Mouse (Mus musculus) MEL (cell line): Measurements from ENCODE around the gene Eml2.
A peak's percentile ranks its signal among the peaks of the same experiment; 100 is the strongest.

ENCODE experiments used
- CTCF ChIP-seq, 3 experiments: IDR thresholded peaks in 2 of 3; conservative IDR thresholded peaks in 1 of 3; 2 replicates each; pipeline ENCODE4 v1.5.1; 2011 to 2012; ENCODE audit warnings: low read length in 3 of 3, low read depth in 2 of 3, mild to moderate bottlenecking in 2 of 3, improper control_type of control experiment in 1 of 3, inconsistent platforms in 1 of 3, mixed read lengths in 1 of 3, moderate library complexity in 1 of 3; ENCODE audit not compliant: control insufficient read depth in 1 of 3, insufficient read depth in 1 of 3, poor library complexity in 1 of 3, severe bottlenecking in 1 of 3
- EP300 ChIP-seq, 2 experiments: IDR thresholded peaks; 2 replicates each; pipeline ENCODE4 v1.6.1; 2011; ENCODE audit warnings: improper control_type of control experiment in 2 of 2, low read length in 2 of 2, low read depth in 1 of 2, mild to moderate bottlenecking in 1 of 2
- GABPA ChIP-seq: IDR thresholded peaks from 2 replicates; pipeline ENCODE4 v1.6.1; 2012; ENCODE audit warnings: low read depth, mild to moderate bottlenecking, inconsistent platforms, low read length, improper control_type of control experiment, moderate library complexity
- GATA1 ChIP-seq: IDR thresholded peaks from 2 replicates; pipeline ENCODE4 v1.6.1; 2011; ENCODE audit warnings: low read depth, low read length, improper control_type of control experiment
- JUND ChIP-seq: IDR thresholded peaks from 2 replicates; pipeline ENCODE4 v1.6.1; 2011; ENCODE audit warnings: low read depth, mild to moderate bottlenecking, improper control_type of control experiment, low read length
- MAX ChIP-seq: IDR thresholded peaks from 2 replicates; pipeline ENCODE4 v1.6.1; 2011; ENCODE audit warnings: low read length, improper control_type of control experiment
- MEF2A ChIP-seq: IDR thresholded peaks from 2 replicates; pipeline ENCODE4 v1.6.1; 2014; ENCODE audit warnings: low read depth, mild to moderate bottlenecking, inconsistent platforms, low read length, improper control_type of control experiment; ENCODE audit not compliant: poor library complexity, insufficient replicate concordance, severe bottlenecking; ENCODE audit errors: extremely low read depth
- POLR2A ChIP-seq, 2 experiments: IDR thresholded peaks; 2 replicates each; pipeline ENCODE4 v1.6.1; 2011 to 2012; ENCODE audit warnings: low read length in 2 of 2, mild to moderate bottlenecking in 2 of 2, control low read depth in 1 of 2, improper control_type of control experiment in 1 of 2, low read depth in 1 of 2, moderate library complexity in 1 of 2; ENCODE audit not compliant: control insufficient read depth in 1 of 2, insufficient read depth in 1 of 2, poor library complexity in 1 of 2
- POLR2AphosphoS2 ChIP-seq: IDR thresholded peaks from 2 replicates; pipeline ENCODE4 v1.6.1; 2011; ENCODE audit warnings: low read length, improper control_type of control experiment
- SIN3A ChIP-seq: IDR thresholded peaks from 2 replicates; pipeline ENCODE4 v1.6.1; 2012; ENCODE audit warnings: low read length, improper control_type of control experiment, inconsistent platforms
- TAL1 ChIP-seq: IDR thresholded peaks from 2 replicates; pipeline ENCODE4 v1.6.1; 2012; ENCODE audit warnings: mild to moderate bottlenecking, inconsistent platforms, low read length, moderate library complexity, mixed read lengths
- UBTF ChIP-seq: IDR thresholded peaks from 2 replicates; pipeline ENCODE4 v1.6.1; 2012; ENCODE audit warnings: low read depth, mild to moderate bottlenecking, inconsistent platforms, low read length, improper control_type of control experiment, moderate library complexity, borderline replicate concordance; ENCODE audit not compliant: insufficient read depth
- USF2 ChIP-seq, 2 experiments: IDR thresholded peaks; 2 replicates each; pipeline ENCODE4 v1.6.1; 2011 to 2012; ENCODE audit warnings: improper control_type of control experiment in 2 of 2, low read length in 2 of 2, borderline replicate concordance in 1 of 2, inconsistent platforms in 1 of 2, low read depth in 1 of 2, mild to moderate bottlenecking in 1 of 2; ENCODE audit not compliant: insufficient read depth in 1 of 2
- ZC3H11A ChIP-seq: IDR thresholded peaks from 2 replicates; pipeline ENCODE4 v1.6.1; 2012; ENCODE audit warnings: low read depth, mild to moderate bottlenecking, inconsistent platforms, low read length, improper control_type of control experiment

- TF ChIP-seq EP300 (IDR thresholded peaks at IDR 0.05; ENCODE audit: low read depth in 1 of 2, low read length in 2 of 2) (no peak), POLR2A (IDR thresholded peaks at IDR 0.05; ENCODE audit: control insufficient read depth in 1 of 2, insufficient read depth in 1 of 2, low read depth in 1 of 2, low read length in 2 of 2, poor library complexity in 1 of 2) (no peak), JUND (no peak), GABPA (no peak), SIN3A (no peak), MAX (no peak), CTCF (IDR thresholded peaks at IDR 0.05 in 2 of 3, conservative IDR thresholded peaks at IDR 0.05 in 1 of 3; ENCODE audit: control insufficient read depth in 1 of 3, insufficient read depth in 1 of 3, low read depth in 2 of 3, low read length in 3 of 3, poor library complexity in 1 of 3, severe bottlenecking in 1 of 3) (peak in 2 of 3 experiments; percentile 72 to 94; a peak in 4 of 6 replicates), USF2 (IDR thresholded peaks at IDR 0.05; ENCODE audit: borderline replicate concordance in 1 of 2, insufficient read depth in 1 of 2, low read depth in 1 of 2, low read length in 2 of 2) (no peak), GATA1 (no peak), POLR2AphosphoS2 (no peak), ZC3H11A (peak; percentile 43), MEF2A (no peak), TAL1 (no peak), UBTF (no peak)
Measured at GRCm38 (mm10) chr7:19208944-19209472, 32.8 kb downstream of the Eml2 start.
